Mouse (Mus musculus): ENCODE measurements around the gene Becn1. TPM values are rescaled to one million over a fixed set of nuclear protein-coding genes. Genes with fewer than 3 reads are reported as not detected.
A peak's percentile ranks its signal among the peaks of the same experiment; 100 is the strongest.

Becn1 gene
- polyA plus RNA-seq, 1 experiment, result 169 TPM

- no peak overlapping the region for H3K27ac ChIP-seq (ENCODE audit: insufficient read depth, low read length)
- no peak overlapping the region for H3K4me3 ChIP-seq (ENCODE audit: insufficient read depth, low read length)
- no peak for TF ChIP-seq CTCF (IDR thresholded peaks at IDR 0.05; ENCODE audit: extremely low read depth, insufficient read depth, low read length)
- TF ChIP-seq POLR2A (IDR thresholded peaks at IDR 0.05; ENCODE audit: extremely low read depth, insufficient read depth, low read length), result peak; percentile 24; the same call in 1 of the 2 replicates
Observed at GRCm38 (mm10) chr11:101276319-101277070, 25.6 kb downstream of the Becn1 start.

GRCm38 (mm10) chr11:101275309-101275708 is 26.8 kb downstream of the Becn1 start:
- no peak for TF ChIP-seq CTCF (IDR thresholded peaks at IDR 0.05; ENCODE audit: extremely low read depth, insufficient read depth, low read length)
- TF ChIP-seq POLR2A (IDR thresholded peaks at IDR 0.05; ENCODE audit: extremely low read depth, insufficient read depth, low read length), result no peak
- peaks cover 5% of the 10 kb centered on the region for H3K4me1 ChIP-seq (ENCODE audit: control insufficient read depth, insufficient read depth, low read length)
- H3K27ac ChIP-seq (ENCODE audit: insufficient read depth, low read length), result no peak overlapping the region
- H3K4me3 ChIP-seq (ENCODE audit: insufficient read depth, low read length), result no peak overlapping the region

More at GRCm38 (mm10) chr11:101276319-101277070, 25.6 kb downstream of the Becn1 start:
- peaks cover 5% of the 10 kb centered on the region for H3K4me1 ChIP-seq (ENCODE audit: control insufficient read depth, insufficient read depth, low read length)

- peaks cover 3% of the 10 kb centered on the region for H3K4me1 ChIP-seq (ENCODE audit: control insufficient read depth, insufficient read depth, low read length)
- H3K4me3 ChIP-seq (ENCODE audit: insufficient read depth, low read length), result no peak overlapping the region
- TF ChIP-seq CTCF (IDR thresholded peaks at IDR 0.05; ENCODE audit: extremely low read depth, insufficient read depth, low read length) (no peak), POLR2A (IDR thresholded peaks at IDR 0.05; ENCODE audit: extremely low read depth, insufficient read depth, low read length) (no peak)
- H3K27ac ChIP-seq (ENCODE audit: insufficient read depth, low read length), result no peak overlapping the region
Observed at GRCm38 (mm10) chr11:101272446-101272845, 29.6 kb downstream of the Becn1 start.

GRCm38 (mm10) chr11:101269577-101270116 is 32.4 kb downstream of the Becn1 start:
- Histone ChIP-seq H3K4me3 (ENCODE audit: insufficient read depth, low read length) (no peak overlapping the region), H3K27ac (ENCODE audit: insufficient read depth, low read length) (no peak overlapping the region), H3K4me1 (ENCODE audit: control insufficient read depth, insufficient read depth, low read length) (no peaks in the 10 kb centered on the region)
- TF ChIP-seq CTCF (IDR thresholded peaks at IDR 0.05; ENCODE audit: extremely low read depth, insufficient read depth, low read length) (no peak), POLR2A (IDR thresholded peaks at IDR 0.05; ENCODE audit: extremely low read depth, insufficient read depth, low read length) (no peak)

GRCm38 (mm10) chr11:101265906-101266305 is 36.2 kb downstream of the Becn1 start:
- no peak overlapping the region for H3K27ac ChIP-seq (ENCODE audit: insufficient read depth, low read length)
- TF ChIP-seq POLR2A (IDR thresholded peaks at IDR 0.05; ENCODE audit: extremely low read depth, insufficient read depth, low read length), result no peak
- no peak for TF ChIP-seq CTCF (IDR thresholded peaks at IDR 0.05; ENCODE audit: extremely low read depth, insufficient read depth, low read length)
- no peaks in the 10 kb centered on the region for H3K4me1 ChIP-seq (ENCODE audit: control insufficient read depth, insufficient read depth, low read length)
- H3K4me3 ChIP-seq (ENCODE audit: insufficient read depth, low read length), result no peak overlapping the region

GRCm38 (mm10) chr11:101264954-101265471 is 37.1 kb downstream of the Becn1 start:
- no peak overlapping the region for H3K27ac ChIP-seq (ENCODE audit: insufficient read depth, low read length)
- TF ChIP-seq CTCF (IDR thresholded peaks at IDR 0.05; ENCODE audit: extremely low read depth, insufficient read depth, low read length), result no peak
- no peak for TF ChIP-seq POLR2A (IDR thresholded peaks at IDR 0.05; ENCODE audit: extremely low read depth, insufficient read depth, low read length)
- H3K4me1 ChIP-seq (ENCODE audit: control insufficient read depth, insufficient read depth, low read length), result peaks cover under 1% of the 10 kb centered on the region
- H3K4me3 ChIP-seq (ENCODE audit: insufficient read depth, low read length), result no peak overlapping the region

- no peak overlapping the region for H3K4me3 ChIP-seq (ENCODE audit: insufficient read depth, low read length)
- no peak overlapping the region for H3K27ac ChIP-seq (ENCODE audit: insufficient read depth, low read length)
- TF ChIP-seq CTCF (IDR thresholded peaks at IDR 0.05; ENCODE audit: extremely low read depth, insufficient read depth, low read length) (no peak), POLR2A (IDR thresholded peaks at IDR 0.05; ENCODE audit: extremely low read depth, insufficient read depth, low read length) (no peak)
- peaks cover 3% of the 10 kb centered on the region for H3K4me1 ChIP-seq (ENCODE audit: control insufficient read depth, insufficient read depth, low read length)
Observed at GRCm38 (mm10) chr11:101263989-101264280, 38.2 kb downstream of the Becn1 start.

GRCm38 (mm10) chr11:101263138-101263988 is 38.7 kb downstream of the Becn1 start:
- Histone ChIP-seq H3K4me3 (ENCODE audit: insufficient read depth, low read length) (no peak overlapping the region), H3K27ac (ENCODE audit: insufficient read depth, low read length) (no peak overlapping the region), H3K4me1 (ENCODE audit: control insufficient read depth, insufficient read depth, low read length) (peaks cover 3% of the 10 kb centered on the region)
- TF ChIP-seq CTCF (IDR thresholded peaks at IDR 0.05; ENCODE audit: extremely low read depth, insufficient read depth, low read length) (no peak), POLR2A (IDR thresholded peaks at IDR 0.05; ENCODE audit: extremely low read depth, insufficient read depth, low read length) (no peak)

GRCm38 (mm10) chr11:101262272-101262967 is 39.7 kb downstream of the Becn1 start:
- no peak overlapping the region for H3K4me3 ChIP-seq (ENCODE audit: insufficient read depth, low read length)
- no peak for TF ChIP-seq CTCF (IDR thresholded peaks at IDR 0.05; ENCODE audit: extremely low read depth, insufficient read depth, low read length)
- no peak for TF ChIP-seq POLR2A (IDR thresholded peaks at IDR 0.05; ENCODE audit: extremely low read depth, insufficient read depth, low read length)
- no peak overlapping the region for H3K27ac ChIP-seq (ENCODE audit: insufficient read depth, low read length)
- H3K4me1 ChIP-seq (ENCODE audit: control insufficient read depth, insufficient read depth, low read length), result peaks cover 3% of the 10 kb centered on the region
